Mouse (Mus musculus) hindbrain, postnatal 0 days (tissue): Measurements from ENCODE around the gene Arhgap9. TPM values are rescaled to one million over a fixed set of nuclear protein-coding genes. Genes with fewer than 3 reads are reported as not detected.

Experiments
- ATAC-seq: fragments of 200-750 bp; cut with Nextera tagmentation; 2 replicates; pipeline ENCODE4 v1.8.0; 2017; ENCODE audit warnings: mild to moderate bottlenecking, moderate TSS enrichment, moderate library complexity
- DNase-seq: peaks from one replicate; pipeline ENCODE4 v3.0.0-alpha.2; 2015; ENCODE audit warnings: low spot score
- H3K27ac ChIP-seq: fragments of 300-500 bp; sonication (generic); 2 replicates; pipeline ENCODE4 v1.5.1; 2014; ENCODE audit warnings: mild to moderate bottlenecking
- H3K27me3 ChIP-seq: fragments of 300-500 bp; sonication (generic); 2 replicates; pipeline ENCODE4 v1.6.1; 2014; ENCODE audit warnings: low read length, mixed read lengths; ENCODE audit not compliant: insufficient read depth
- H3K36me3 ChIP-seq: fragments of 300-500 bp; sonication (generic); 2 replicates; pipeline ENCODE4 v1.6.1; 2014; ENCODE audit warnings: low read length, mixed read lengths; ENCODE audit not compliant: insufficient read depth
- H3K4me1 ChIP-seq: fragments of 300-500 bp; sonication (generic); 2 replicates; pipeline ENCODE4 v1.6.1; 2014; ENCODE audit warnings: antibody characterized with exemption, low read length, mixed read lengths; ENCODE audit not compliant: insufficient read depth
- H3K4me2 ChIP-seq: fragments of 300-500 bp; sonication (generic); 2 replicates; pipeline ENCODE4 v1.6.1; 2014; ENCODE audit warnings: low read depth, mild to moderate bottlenecking, low read length, moderate library complexity, mixed read lengths
- H3K4me3 ChIP-seq: fragments of 300-500 bp; sonication (generic); 2 replicates; pipeline ENCODE4 v1.5.1; 2014; ENCODE audit warnings: low read length
- H3K9ac ChIP-seq: fragments of 300-500 bp; sonication (generic); replicated peaks from 2 replicates; pipeline ENCODE4 v1.6.1; 2014; ENCODE audit warnings: mild to moderate bottlenecking, low read length, moderate library complexity, mixed read lengths
- H3K9me3 ChIP-seq: fragments of 300-500 bp; sonication (generic); 2 replicates; pipeline ENCODE4 v1.6.1; 2016; ENCODE audit warnings: low read length, mixed read lengths
- CTCF ChIP-seq: IDR thresholded peaks from 2 replicates; pipeline ENCODE4 v1.5.1; 2016; ENCODE audit warnings: antibody characterized with exemption, control low read depth, low read depth
- WGBS: fragments of 180-500 bp; shearing (Covaris S2); extraction: QIAGEN DNeasy Blood & Tissue Kit; methylation state at CpG from one replicate; pipeline ENCODE4 v1.1.7; 2014; 5-methylcytosine and 5-hydroxymethylcytosine counted together
- polyA plus RNA-seq: library from polyadenylated mRNA; unstranded; fragments of >200 nt; fragmentation: Nextera tagmentation; extraction: Ambion mirVana; gene quantifications from 2 replicates; pipeline ENCODE4 v1.2.1, GENCODE M21; 2015
- total RNA-seq: library from RNA; depleted of rRNA; stranded (reverse); fragments of >200 nt; gene quantifications from 2 replicates; pipeline ENCODE4 v1.2.3, GENCODE M21; 2014

The Arhgap9 gene
- total and polyA plus RNA-seq, 2 experiments from 2014 or later, result 1.2 to 1.5 TPM

DNA sequence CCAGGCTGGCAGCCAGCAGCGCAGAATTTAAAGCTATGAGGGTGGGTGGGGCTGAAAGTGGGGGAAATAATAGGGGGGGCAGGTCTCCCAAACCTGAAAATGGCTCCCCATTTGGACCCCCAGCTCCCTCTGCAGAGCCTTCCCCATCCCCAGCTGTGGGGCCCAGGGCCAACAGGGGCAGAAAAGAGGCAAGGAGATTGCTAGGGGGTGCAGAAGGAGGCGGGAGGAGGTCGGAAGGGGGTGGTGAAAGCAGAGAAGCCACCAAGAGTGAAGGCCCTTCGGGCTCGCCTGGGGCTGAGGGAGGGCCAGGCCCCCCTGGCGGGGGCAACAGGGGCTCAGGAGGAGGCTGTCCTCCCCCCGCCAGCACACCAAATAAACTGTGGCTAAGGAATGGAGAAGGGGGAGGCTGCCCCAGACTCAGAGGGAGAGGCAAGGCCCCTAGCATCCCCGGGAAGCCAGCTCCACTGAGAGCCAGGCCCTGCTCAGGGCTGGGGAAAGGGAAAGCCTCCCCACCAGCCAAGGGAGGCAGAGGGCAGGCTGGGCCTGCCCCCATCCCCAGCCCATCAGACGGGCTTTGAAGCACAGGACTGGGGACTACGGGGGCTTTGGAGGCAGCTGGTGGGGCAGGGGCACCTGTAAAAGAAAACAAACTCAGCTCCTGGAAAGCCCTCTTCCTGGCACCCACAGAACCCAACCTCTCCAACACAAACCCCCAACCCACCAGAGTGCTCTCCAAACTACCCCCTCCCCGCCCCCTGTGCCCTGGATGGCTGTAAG, 36.9 kb upstream of the Arhgap9 start:
- no peak overlapping the region for H3K4me2 ChIP-seq
- peaks cover 40% of the 10 kb centered on the region for H3K36me3 ChIP-seq
- no peak overlapping the region for H3K4me3 ChIP-seq
- no peak for TF ChIP-seq CTCF
- H3K9ac ChIP-seq, result 0 out of 2 replicates have a peak overlapping the region, but pooled peaks have one; percentile 9
- no peaks in the 10 kb centered on the region for H3K9me3 ChIP-seq
- ATAC-seq (no peak), DNase-seq (no peak)
- H3K4me1 ChIP-seq, result peaks cover 21% of the 10 kb centered on the region
- no peaks in the 10 kb centered on the region for H3K27me3 ChIP-seq
- no peak overlapping the region for H3K27ac ChIP-seq
- 69% methylated on average over 11 of the region's 11 CpGs for WGBS

DNA sequence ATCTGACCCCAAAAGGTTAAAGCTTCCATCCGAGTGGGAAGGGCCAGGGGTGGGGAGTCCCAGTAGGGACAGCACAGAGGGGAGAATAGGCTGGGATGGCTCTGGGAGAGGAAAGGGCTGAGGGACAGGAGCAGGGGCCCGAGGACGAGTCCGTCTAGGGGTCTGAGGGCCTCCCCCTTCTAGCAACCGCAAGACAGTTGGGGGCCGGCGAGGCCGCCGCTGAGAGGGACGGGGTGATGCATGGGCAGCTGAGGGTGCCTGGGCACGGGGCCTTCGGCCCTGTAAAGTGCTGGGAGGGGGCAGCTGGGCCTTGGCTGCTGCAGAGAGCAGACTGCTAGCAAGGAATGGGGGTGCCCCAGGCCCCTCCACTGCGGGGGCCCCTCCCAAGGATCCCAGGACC, 36.1 kb upstream of the Arhgap9 start:
- H3K4me1 ChIP-seq, result peaks cover 22% of the 10 kb centered on the region
- H3K4me3 ChIP-seq, result no peak overlapping the region
- no peak for TF ChIP-seq CTCF
- DNase-seq (no peak), ATAC-seq (no peak)
- H3K27ac ChIP-seq, result peak overlapping the region; percentile 41; the same call in 1 of the 2 replicates
- 0 out of 2 replicates have a peak overlapping the region, but pooled peaks have one; percentile 9 for H3K9ac ChIP-seq
- H3K27me3 ChIP-seq, result no peaks in the 10 kb centered on the region
- H3K36me3 ChIP-seq, result peaks cover 40% of the 10 kb centered on the region
- H3K4me2 ChIP-seq, result no peak overlapping the region
- 65% methylated on average over 12 of the region's 13 CpGs for WGBS
- no peaks in the 10 kb centered on the region for H3K9me3 ChIP-seq

DNA sequence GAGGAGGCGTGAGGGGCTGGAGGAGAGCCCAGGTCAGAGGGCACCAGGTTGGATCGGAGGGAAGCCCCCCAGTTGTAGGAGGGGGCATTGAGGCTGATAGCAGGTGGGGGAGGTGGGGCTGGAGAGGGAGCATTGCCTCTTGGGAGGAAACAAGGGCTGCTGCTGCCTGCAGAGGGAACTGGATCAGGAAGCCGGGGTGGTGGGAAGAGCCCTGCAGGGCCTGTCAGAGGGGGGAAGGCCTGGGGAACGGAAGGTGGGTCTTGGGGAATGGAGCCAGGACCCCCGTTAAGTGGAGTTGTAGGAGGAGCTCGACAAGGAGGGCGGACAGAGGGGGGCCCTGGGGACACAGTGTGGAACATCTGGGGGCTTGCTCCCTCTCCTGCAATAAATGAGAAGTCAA, 35.6 kb upstream of the Arhgap9 start:
- WGBS, result 58% methylated on average over 7 of the region's 7 CpGs
- Histone ChIP-seq H3K9me3 (no peaks in the 10 kb centered on the region), H3K4me3 (no peak overlapping the region), H3K27ac (peak overlapping the region; percentile 41; the same call in 1 of the 2 replicates), H3K36me3 (peaks cover 36% of the 10 kb centered on the region), H3K4me1 (peaks cover 22% of the 10 kb centered on the region), H3K9ac (no peak overlapping the region; the same call in 1 of the 2 replicates), H3K27me3 (no peaks in the 10 kb centered on the region), H3K4me2 (peak overlapping the region; percentile 80)
- ATAC-seq (no peak), DNase-seq (no peak)
- no peak for TF ChIP-seq CTCF

DNA sequence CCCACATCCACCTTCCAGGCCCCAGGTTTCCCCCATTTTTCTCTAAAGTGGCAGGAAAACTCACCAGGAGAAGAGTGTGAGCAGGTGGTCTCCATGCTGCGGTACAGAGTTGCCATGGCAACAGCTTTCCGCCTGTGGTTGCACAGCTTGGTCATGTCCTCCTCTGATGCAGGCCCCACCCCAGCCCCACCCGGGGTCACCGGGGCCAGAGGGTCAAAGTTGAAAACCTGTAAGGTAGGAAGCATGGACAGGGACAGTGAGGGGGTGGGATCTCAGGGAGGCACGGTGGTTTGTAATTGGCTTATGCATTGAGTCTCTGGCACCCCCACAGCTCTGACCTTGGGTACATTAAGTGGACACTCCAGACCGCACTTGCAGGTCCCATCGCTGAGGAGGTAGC, 35.0 kb upstream of the Arhgap9 start:
- Histone ChIP-seq H3K9ac (peak overlapping the region; percentile 77; the same call in 1 of the 2 replicates), H3K4me1 (peaks cover 27% of the 10 kb centered on the region), H3K4me3 (peak overlapping the region; percentile 69; the same call in 1 of the 2 replicates)

DNA sequence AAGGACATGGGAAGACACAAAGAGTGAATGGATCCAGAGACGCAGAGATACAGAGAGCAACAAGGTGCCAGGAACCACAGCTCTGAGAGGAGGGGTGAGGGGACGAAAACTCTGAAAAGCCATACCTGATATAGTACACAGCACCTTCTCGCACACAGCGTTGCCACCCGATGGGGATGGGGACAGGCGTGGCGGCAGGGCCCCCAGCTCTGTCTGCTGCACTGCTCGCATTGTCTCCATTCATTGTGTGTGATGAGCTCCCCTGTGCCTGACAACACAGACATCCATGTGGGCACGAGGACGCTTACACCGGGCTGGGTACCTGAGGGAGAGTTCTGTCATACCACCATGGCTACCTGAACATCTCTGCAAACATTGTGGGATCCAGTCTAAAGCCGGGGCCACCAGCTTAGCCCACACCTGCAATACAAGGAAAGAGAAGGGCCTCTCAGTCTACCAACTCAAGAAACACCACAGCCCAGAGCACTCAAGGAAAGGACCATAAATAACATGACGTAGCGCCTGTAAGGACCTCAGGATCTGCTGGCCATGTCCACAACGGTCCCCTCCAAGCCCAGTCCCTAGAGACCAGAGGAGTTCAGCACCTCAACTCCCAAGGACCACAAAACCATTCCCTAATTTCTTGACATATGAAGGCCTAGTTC, 34.4 kb upstream of the Arhgap9 start:
- TF ChIP-seq CTCF, result no peak
- H3K4me3 ChIP-seq, result peak overlapping the region; percentile 69
- peak overlapping the region; percentile 80 for H3K4me2 ChIP-seq
- DNase-seq, result no peak
- ATAC-seq, result no peak
- no peaks in the 10 kb centered on the region for H3K27me3 ChIP-seq
- peak overlapping the region; percentile 97 for H3K27ac ChIP-seq
- peaks cover 33% of the 10 kb centered on the region for H3K4me1 ChIP-seq
- WGBS, result 55% methylated on average over 15 of the region's 15 CpGs
- H3K9ac ChIP-seq, result peak overlapping the region; percentile 77
- H3K9me3 ChIP-seq, result no peaks in the 10 kb centered on the region
- peaks cover 24% of the 10 kb centered on the region for H3K36me3 ChIP-seq

More for the DNA sequence above, 35.0 kb upstream of the Arhgap9 start:
- Histone ChIP-seq H3K36me3 (peaks cover 31% of the 10 kb centered on the region), H3K27me3 (no peaks in the 10 kb centered on the region), H3K9me3 (no peaks in the 10 kb centered on the region), H3K4me2 (peak overlapping the region; percentile 80), H3K27ac (peak overlapping the region; percentile 97; the same call in 1 of the 2 replicates)
- WGBS, result 48% methylated on average over 7 of the region's 7 CpGs
- no peak for TF ChIP-seq CTCF
- DNase-seq (peak; percentile 43), ATAC-seq (no peak)

DNA sequence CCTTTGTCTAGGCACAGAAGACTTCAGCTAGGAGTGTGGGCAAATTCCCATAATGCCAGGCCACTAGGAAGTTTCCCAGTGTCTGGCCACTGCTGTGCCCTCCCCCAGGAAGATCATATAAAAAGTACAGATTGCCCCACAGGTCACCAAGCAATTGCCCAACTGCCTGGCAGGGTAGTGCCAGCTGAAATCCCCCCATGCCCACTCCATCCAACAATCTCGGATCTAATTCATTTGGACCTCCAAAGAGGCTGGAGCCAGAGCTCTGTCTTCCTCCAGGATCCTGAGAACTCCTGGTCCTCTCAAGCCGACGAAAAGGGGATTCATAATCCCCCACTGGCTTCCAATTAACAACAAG, 33.8 kb upstream of the Arhgap9 start:
- no peak for ATAC-seq
- Histone ChIP-seq H3K9ac (peak overlapping the region; percentile 77), H3K9me3 (no peaks in the 10 kb centered on the region), H3K27me3 (no peaks in the 10 kb centered on the region), H3K27ac (peak overlapping the region; percentile 97), H3K4me3 (peak overlapping the region; percentile 69), H3K36me3 (peaks cover 19% of the 10 kb centered on the region), H3K4me1 (peaks cover 33% of the 10 kb centered on the region), H3K4me2 (peak overlapping the region; percentile 80)
- WGBS, result 0% methylated on average over 3 of the region's 3 CpGs
- DNase-seq, result no peak
- no peak for TF ChIP-seq CTCF
